Comparison of ENCODE assay signal across 19 mouse cellular contexts in genomic region chr3:127889570-127889969, GRCm38 (mm10). TPM values are rescaled to one million over a fixed set of nuclear protein-coding genes. Genes with fewer than 3 reads are reported as not detected.
DNase-seq lines count a peak whose midpoint lies in the region; ATAC-seq and TF ChIP-seq lines count a peak whose summit lies in the region.
"Had no signal": no experiment of that assay in that cellular context is flagged by ENCODE, and none has a peak within 500 bp of the region (broad histone marks: within the 10 kb centered on the region; RNA-seq: fewer than 3 reads in every experiment).

No protein-coding gene starts in this region.

- no peak for DNase-seq in gastrocnemius, adult 2 months
- DNase-seq in gastrocnemius, postnatal 25 days: no peak
- DNase-seq in spleen, postnatal 36 days (ENCODE audit: low spot score in 2 of 2): peak; percentile 15 to 53
- DNase-seq in spleen, adult 18-20 months: no peak
- DNase-seq in liver, embryonic 11.5 days (ENCODE audit: low spot score): no peak
- no peak for DNase-seq in thymus, adult 18-20 months
- no peak for DNase-seq in cerebellum, adult 2 months
- DNase-seq: adrenal gland, adult 8-10 months; cerebellum, postnatal 14 days; heart, postnatal 14 days; kidney, adult 18-20 months; kidney, postnatal 4 days; lung, postnatal 14 days had no signal

- TF ChIP-seq POLR2A in cerebellum, adult 2 months (IDR thresholded peaks at IDR 0.05; ENCODE audit: borderline replicate concordance, insufficient read depth, low read length): no peak

- H3K4me2 ChIP-seq in liver, embryonic 11.5 days: peak overlapping the region; percentile 49
- H3K4me2 ChIP-seq: forebrain, embryonic 15.5 days; limb, embryonic 15.5 days; midbrain, embryonic 13.5 days had no signal

- peak; percentile 91 for ATAC-seq in liver, embryonic 11.5 days (replicated peaks; ENCODE audit: low FRiP score)
- ATAC-seq in megakaryocyte progenitor cell, adult 5-6 weeks (replicated peaks; ENCODE audit: poor library complexity): peak; percentile 83
- ATAC-seq: CD4-positive, CD25-positive, alpha-beta regulatory T cell, adult 4 months; forebrain, embryonic 15.5 days; hindbrain, embryonic 16.5 days; midbrain, embryonic 13.5 days had no signal

- no peaks in the 10 kb centered on the region for H3K27me3 ChIP-seq in liver, embryonic 11.5 days (replicated peaks; ENCODE audit: control insufficient read depth, insufficient read depth, low read length)
- H3K27me3 ChIP-seq in cerebellum, adult 2 months (ENCODE audit: control insufficient read depth, insufficient read depth, low read length): no peaks in the 10 kb centered on the region
- H3K27me3 ChIP-seq: forebrain, embryonic 15.5 days had no signal

- H3K4me1 ChIP-seq in liver, embryonic 11.5 days (replicated peaks; ENCODE audit: control insufficient read depth, insufficient read depth, low read length): peaks cover 29% of the 10 kb centered on the region
- no peaks in the 10 kb centered on the region for H3K4me1 ChIP-seq in cerebellum, adult 2 months (ENCODE audit: control insufficient read depth, insufficient read depth, low read length)
- H3K4me1 ChIP-seq: limb, embryonic 15.5 days; midbrain, embryonic 13.5 days had no signal

- H3K9me3 ChIP-seq in liver, embryonic 11.5 days (ENCODE audit: control insufficient read depth, low read length): no peaks in the 10 kb centered on the region
- H3K9me3 ChIP-seq: forebrain, embryonic 15.5 days; limb, embryonic 15.5 days; midbrain, embryonic 13.5 days had no signal

- intact Hi-C loops in gastrocnemius, adult 2 months (cut with DNase I): no loop called here

- WGBS in liver, embryonic 11.5 days: 19% methylated on average over 3 of the region's 3 CpGs
- WGBS in cerebellum, adult 2 months: 73% methylated on average over 3 of the region's 3 CpGs

- no peak overlapping the region for H3K9ac ChIP-seq in liver, embryonic 11.5 days (ENCODE audit: low read depth, low read length)
- H3K9ac ChIP-seq: forebrain, embryonic 15.5 days; limb, embryonic 15.5 days; midbrain, embryonic 13.5 days had no signal

- H3K27ac ChIP-seq in gastrocnemius, adult 2 months: peak overlapping the region; percentile 43; the same call in 1 of the 2 replicates
- H3K27ac ChIP-seq in liver, embryonic 11.5 days (ENCODE audit: low read depth, low read length): no peak overlapping the region
- H3K27ac ChIP-seq in cerebellum, adult 2 months (ENCODE audit: insufficient read depth, low read length): no peak overlapping the region
- H3K27ac ChIP-seq: forebrain, embryonic 15.5 days; limb, embryonic 15.5 days; midbrain, embryonic 13.5 days had no signal

- no peaks in the 10 kb centered on the region for H3K36me3 ChIP-seq in liver, embryonic 11.5 days (ENCODE audit: control insufficient read depth, insufficient read depth, low read length)
- H3K36me3 ChIP-seq: forebrain, embryonic 15.5 days; limb, embryonic 15.5 days; midbrain, embryonic 13.5 days had no signal

- no peak overlapping the region for H3K4me3 ChIP-seq in gastrocnemius, adult 2 months
- no peak overlapping the region for H3K4me3 ChIP-seq in liver, embryonic 11.5 days (ENCODE audit: low read depth, low read length)
- H3K4me3 ChIP-seq in cerebellum, adult 2 months (replicated peaks; ENCODE audit: insufficient read depth, low read depth, low read length): no peak overlapping the region
- H3K4me3 ChIP-seq: forebrain, embryonic 15.5 days; limb, embryonic 15.5 days; midbrain, embryonic 13.5 days had no signal

- no peak for TF ChIP-seq CTCF in gastrocnemius, adult 2 months (IDR thresholded peaks at IDR 0.05)
- no peak for TF ChIP-seq CTCF in cerebellum, adult 2 months (IDR thresholded peaks at IDR 0.05; ENCODE audit: borderline replicate concordance, insufficient read depth, low read depth, low read length)

RNA-seq across cellular contexts. Expression of gene Fam241a, which starts 6.6 kb away (rescaled TPM):
- total RNA-seq in gastrocnemius, adult 2 months (2021): 1 to 10 TPM; 3.5 to 4.2 TPM
- total RNA-seq in gastrocnemius, postnatal 25 days (2021): 1 to 10 TPM; 2.9 to 3.9 TPM
- polyA plus RNA-seq in liver, embryonic 11.5 days (2014; fragmentation: Nextera tagmentation; extraction: Ambion mirVana): 42.2 and 44.2 TPM in 2 replicates
- 34.4 and 38.7 TPM in 2 replicates for total RNA-seq in megakaryocyte progenitor cell, adult 5-6 weeks (2015)
- 21.0 and 27.7 TPM in 2 replicates for total RNA-seq in megakaryocyte progenitor cell, adult 5-6 weeks (2017)
- polyA plus RNA-seq in cerebellum, adult 2 months (2012; rRNA removed): 1.6 and 1.9 TPM in 2 replicates

RNA-seq across cellular contexts. Expression of gene Ap1ar, which starts 52.2 kb away (rescaled TPM):
- 10 to 100 TPM; 22.2 to 25.1 TPM for total RNA-seq in gastrocnemius, adult 2 months (2021)
- 10 to 100 TPM; 19.1 to 19.8 TPM for total RNA-seq in gastrocnemius, postnatal 25 days (2021)
- polyA plus RNA-seq in liver, embryonic 11.5 days (2014; fragmentation: Nextera tagmentation; extraction: Ambion mirVana): 55.7 and 55.8 TPM in 2 replicates
- total RNA-seq in megakaryocyte progenitor cell, adult 5-6 weeks (2015): 60.0 and 69.6 TPM in 2 replicates
- 56.3 and 71.7 TPM in 2 replicates for total RNA-seq in megakaryocyte progenitor cell, adult 5-6 weeks (2017)
- 49.8 and 52.8 TPM in 2 replicates for polyA plus RNA-seq in cerebellum, adult 2 months (2012; rRNA removed)

Comparison
In these comparisons a context has a peak if more than half of its experiments do, and no peak if none do; other contexts are left out.
1. DNase-seq: peak in spleen, postnatal 36 days (2 of 2); none in gastrocnemius, adult 2 months (single experiment), gastrocnemius, postnatal 25 days (single experiment), spleen, adult 18-20 months (0 of 2), liver, embryonic 11.5 days (single experiment), thymus, adult 18-20 months (0 of 2) and cerebellum, adult 2 months (0 of 2).
2. RNA of gene Fam241a, which starts 6.6 kb away (total RNA-seq): 21.0 to 38.7 TPM in megakaryocyte progenitor cell, adult 5-6 weeks; 3.5 to 4.2 TPM in gastrocnemius, adult 2 months and 2.9 to 3.9 TPM in gastrocnemius, postnatal 25 days; every median in the first group is over 4 times any median in the second.